Mouse (Mus musculus) intestine, embryonic 15.5 days (tissue): ENCODE results near the gene Spr. TPM values are rescaled to one million over a fixed set of nuclear protein-coding genes. Genes with fewer than 3 reads are reported as not detected.

ENCODE experiments used
- ATAC-seq: fragments of 200-750 bp; cut with Nextera tagmentation; 2 replicates; pipeline ENCODE4 v1.8.0; 2017; ENCODE audit warnings: moderate TSS enrichment, moderate library complexity
- H3K27ac ChIP-seq: fragments of 300-500 bp; sonication (generic); 2 replicates; pipeline ENCODE4 v1.5.1; 2015; ENCODE audit warnings: mild to moderate bottlenecking, inconsistent platforms
- H3K27me3 ChIP-seq: fragments of 300-500 bp; sonication (generic); replicated peaks from 2 replicates; pipeline ENCODE4 v1.6.1; 2015; ENCODE audit warnings: inconsistent platforms
- H3K36me3 ChIP-seq: fragments of 300-500 bp; sonication (generic); 2 replicates; pipeline ENCODE4 v1.6.1; 2015; ENCODE audit warnings: inconsistent platforms
- H3K4me1 ChIP-seq: fragments of 300-500 bp; sonication (generic); replicated peaks from 2 replicates; pipeline ENCODE4 v1.6.1; 2015; ENCODE audit warnings: inconsistent platforms
- H3K4me2 ChIP-seq: fragments of 300-500 bp; sonication (generic); replicated peaks from 2 replicates; pipeline ENCODE4 v1.6.1; 2015; ENCODE audit warnings: mild to moderate bottlenecking, inconsistent platforms
- H3K4me3 ChIP-seq: fragments of 300-500 bp; sonication (generic); replicated peaks from 2 replicates; pipeline ENCODE4 v1.5.1; 2015; ENCODE audit warnings: inconsistent platforms
- H3K9ac ChIP-seq: fragments of 300-500 bp; sonication (generic); 2 replicates; pipeline ENCODE4 v1.6.1; 2015; ENCODE audit warnings: inconsistent platforms
- H3K9me3 ChIP-seq: fragments of 300-500 bp; sonication (generic); 2 replicates; pipeline ENCODE4 v1.6.1; 2016; ENCODE audit warnings: inconsistent platforms
- WGBS: fragments of 180-500 bp; shearing (Covaris S2); methylation state at CpG from one replicate; pipeline ENCODE4 v1.1.7; 2015; 5-methylcytosine and 5-hydroxymethylcytosine counted together
- polyA plus RNA-seq: library from polyadenylated mRNA; unstranded; fragments of >200 nt; fragmentation: Nextera tagmentation; extraction: Ambion mirVana; gene quantifications from 2 replicates; pipeline ENCODE4 v1.2.1, GENCODE M21; 2015

Spr gene
- polyA plus RNA-seq, 1 experiment from 2014 or later, result 77.0 TPM

GRCm38 (mm10) chr6:85105033-85105615 lies 32.4 kb downstream of the Spr start:
- no peaks in the 10 kb centered on the region for H3K36me3 ChIP-seq
- H3K9me3 ChIP-seq, result no peaks in the 10 kb centered on the region
- H3K9ac ChIP-seq, result no peak overlapping the region
- WGBS, result 91% methylated on average over 10 of the region's 10 CpGs
- no peaks in the 10 kb centered on the region for H3K27me3 ChIP-seq
- no peak for ATAC-seq
- H3K27ac ChIP-seq, result no peak overlapping the region
- no peaks in the 10 kb centered on the region for H3K4me1 ChIP-seq
- H3K4me3 ChIP-seq, result no peak overlapping the region
- H3K4me2 ChIP-seq, result no peak overlapping the region

GRCm38 (mm10) chr6:85103321-85103720 lies 34.2 kb downstream of the Spr start:
- Histone ChIP-seq H3K27ac (no peak overlapping the region), H3K9ac (no peak overlapping the region)
- ATAC-seq, result no peak

GRCm38 (mm10) chr6:85096441-85096840 lies 41.1 kb downstream of the Spr start:
- no peak overlapping the region for H3K27ac ChIP-seq
- H3K9me3 ChIP-seq, result no peaks in the 10 kb centered on the region
- 65% methylated on average over 2 of the region's 2 CpGs for WGBS
- H3K4me1 ChIP-seq, result no peaks in the 10 kb centered on the region
- H3K27me3 ChIP-seq, result no peaks in the 10 kb centered on the region
- no peak for ATAC-seq
- H3K36me3 ChIP-seq, result no peaks in the 10 kb centered on the region
- H3K9ac ChIP-seq, result no peak overlapping the region
- H3K4me3 ChIP-seq, result no peak overlapping the region
- no peak overlapping the region for H3K4me2 ChIP-seq

More at GRCm38 (mm10) chr6:85103321-85103720, 34.2 kb downstream of the Spr start:
- WGBS, result 90% methylated on average over 3 of the region's 3 CpGs
- no peak overlapping the region for H3K4me2 ChIP-seq
- no peaks in the 10 kb centered on the region for H3K27me3 ChIP-seq
- no peaks in the 10 kb centered on the region for H3K4me1 ChIP-seq
- H3K36me3 ChIP-seq, result no peaks in the 10 kb centered on the region
- H3K4me3 ChIP-seq, result no peak overlapping the region
- no peaks in the 10 kb centered on the region for H3K9me3 ChIP-seq

GRCm38 (mm10) chr6:85087425-85087824 lies 50.1 kb downstream of the Spr start:
- no peak overlapping the region for H3K9ac ChIP-seq

GRCm38 (mm10) chr6:85086645-85087044 lies 50.9 kb downstream of the Spr start:
- ATAC-seq, result no peak
- H3K4me1 ChIP-seq, result no peaks in the 10 kb centered on the region
- H3K27ac ChIP-seq, result no peak overlapping the region
- 73% methylated on average over 3 of the region's 3 CpGs for WGBS
- no peak overlapping the region for H3K4me3 ChIP-seq
- no peak overlapping the region for H3K4me2 ChIP-seq
- H3K27me3 ChIP-seq, result no peaks in the 10 kb centered on the region
- no peak overlapping the region for H3K9ac ChIP-seq
- no peaks in the 10 kb centered on the region for H3K36me3 ChIP-seq
- H3K9me3 ChIP-seq, result no peaks in the 10 kb centered on the region

More at GRCm38 (mm10) chr6:85087425-85087824, 50.1 kb downstream of the Spr start:
- peak; percentile 88 for ATAC-seq
- Histone ChIP-seq H3K4me3 (no peak overlapping the region), H3K4me2 (no peak overlapping the region), H3K4me1 (no peaks in the 10 kb centered on the region), H3K36me3 (no peaks in the 10 kb centered on the region), H3K27me3 (no peaks in the 10 kb centered on the region), H3K9me3 (no peaks in the 10 kb centered on the region), H3K27ac (no peak overlapping the region)
- 60% methylated on average over 4 of the region's 4 CpGs for WGBS

Other genes with a start within 250 kb of the Spr start
- gene Exoc6b, start 68.3 kb downstream of the Spr start, polyA plus RNA-seq, result 19.5 and 21.3 TPM in 2 replicates
- gene Emx1, start 49.7 kb upstream of the Spr start, polyA plus RNA-seq, result not detected in 2 replicates
- gene Sfxn5, start 195.7 kb upstream of the Spr start, polyA plus RNA-seq, result 6.7 and 7.7 TPM in 2 replicates
- gene Rab11fip5, start 236.9 kb upstream of the Spr start, polyA plus RNA-seq, result 12.0 and 14.7 TPM in 2 replicates